Mouse (Mus musculus): ENCODE measurements around the gene Gcnt2. TPM values are rescaled to one million over a fixed set of nuclear protein-coding genes. Genes with fewer than 3 reads are reported as not detected.
"Not testable (repeated sequence)": the region's sequence is repeated elsewhere in the genome, so short reads cannot be mapped to it uniquely, and the experiment has no call there.

Gcnt2 gene
- polyA plus RNA-seq, 1 experiment = 57.5 TPM

GRCm38 (mm10) chr13:40885935-40886642 is 26.5 kb downstream of the Gcnt2 start:
- Histone ChIP-seq H3K9ac (ENCODE audit: low read depth, poor library complexity, severe bottlenecking) (peak overlapping the region; percentile 82), H3K4me3 (ENCODE audit: low read depth, low read length) (no peak overlapping the region), H3K27ac (ENCODE audit: insufficient read depth, low read length) (peak overlapping the region; percentile 99), H3K9me3 (replicated peaks; ENCODE audit: control insufficient read depth, insufficient read depth, low read length, poor library complexity, severe bottlenecking) (no peaks in the 10 kb centered on the region), H3K36me3 (ENCODE audit: control insufficient read depth, insufficient read depth, low read length, poor library complexity, severe bottlenecking) (peaks cover 6% of the 10 kb centered on the region; the same call in 1 of the 2 replicates), H3K27me3 (ENCODE audit: control insufficient read depth, insufficient read depth, low read length, poor library complexity, severe bottlenecking) (no peaks in the 10 kb centered on the region), H3K4me1 (ENCODE audit: control insufficient read depth, insufficient read depth, low read length) (peaks cover 2% of the 10 kb centered on the region)
- TF ChIP-seq POLR2A (IDR thresholded peaks at IDR 0.05; ENCODE audit: insufficient read depth, low read length) (no peak), EP300 (IDR thresholded peaks at IDR 0.05; ENCODE audit: insufficient read depth, low read depth, low read length) (no peak), CTCF (IDR thresholded peaks at IDR 0.05; ENCODE audit: low read depth, low read length) (no peak)

GRCm38 (mm10) chr13:40886643-40887381 is 27.3 kb downstream of the Gcnt2 start:
- Histone ChIP-seq H3K9me3 (replicated peaks; ENCODE audit: control insufficient read depth, insufficient read depth, low read length, poor library complexity, severe bottlenecking) (no peaks in the 10 kb centered on the region), H3K36me3 (ENCODE audit: control insufficient read depth, insufficient read depth, low read length, poor library complexity, severe bottlenecking) (peaks cover 8% of the 10 kb centered on the region), H3K4me1 (ENCODE audit: control insufficient read depth, insufficient read depth, low read length) (peaks cover 2% of the 10 kb centered on the region), H3K4me3 (ENCODE audit: low read depth, low read length) (peak overlapping the region; percentile 84), H3K27me3 (ENCODE audit: control insufficient read depth, insufficient read depth, low read length, poor library complexity, severe bottlenecking) (no peaks in the 10 kb centered on the region), H3K9ac (ENCODE audit: low read depth, poor library complexity, severe bottlenecking) (peak overlapping the region; percentile 82), H3K27ac (ENCODE audit: insufficient read depth, low read length) (peak overlapping the region; percentile 99)
- peak; percentile 82 for TF ChIP-seq EP300 (IDR thresholded peaks at IDR 0.05; ENCODE audit: insufficient read depth, low read depth, low read length)
- peak; percentile 15 for TF ChIP-seq POLR2A (IDR thresholded peaks at IDR 0.05; ENCODE audit: insufficient read depth, low read length)
- TF ChIP-seq CTCF (IDR thresholded peaks at IDR 0.05; ENCODE audit: low read depth, low read length) = no peak

- H3K27ac ChIP-seq (ENCODE audit: insufficient read depth, low read length) = no peak overlapping the region
- TF ChIP-seq EP300 (IDR thresholded peaks at IDR 0.05; ENCODE audit: insufficient read depth, low read depth, low read length) (no peak), POLR2A (IDR thresholded peaks at IDR 0.05; ENCODE audit: insufficient read depth, low read length) (no peak), CTCF (IDR thresholded peaks at IDR 0.05; ENCODE audit: low read depth, low read length) (no peak)
- no peaks in the 10 kb centered on the region for H3K27me3 ChIP-seq (ENCODE audit: control insufficient read depth, insufficient read depth, low read length, poor library complexity, severe bottlenecking)
- peak overlapping the region; percentile 22 for H3K4me3 ChIP-seq (ENCODE audit: low read depth, low read length)
- H3K36me3 ChIP-seq (ENCODE audit: control insufficient read depth, insufficient read depth, low read length, poor library complexity, severe bottlenecking) = peaks cover 22% of the 10 kb centered on the region
- H3K4me1 ChIP-seq (ENCODE audit: control insufficient read depth, insufficient read depth, low read length) = no peaks in the 10 kb centered on the region
- peak overlapping the region; percentile 57 for H3K9ac ChIP-seq (ENCODE audit: low read depth, poor library complexity, severe bottlenecking)
- H3K9me3 ChIP-seq (replicated peaks; ENCODE audit: control insufficient read depth, insufficient read depth, low read length, poor library complexity, severe bottlenecking) = no peaks in the 10 kb centered on the region
Observed at GRCm38 (mm10) chr13:40890595-40890994, 31.0 kb downstream of the Gcnt2 start.

- H3K27ac ChIP-seq (ENCODE audit: insufficient read depth, low read length); H3K9me3 ChIP-seq (replicated peaks; ENCODE audit: control insufficient read depth, insufficient read depth, low read length, poor library complexity, severe bottlenecking); H3K27me3 ChIP-seq (ENCODE audit: control insufficient read depth, insufficient read depth, low read length, poor library complexity, severe bottlenecking); H3K9ac ChIP-seq (ENCODE audit: low read depth, poor library complexity, severe bottlenecking); H3K4me1 ChIP-seq (ENCODE audit: control insufficient read depth, insufficient read depth, low read length); H3K4me3 ChIP-seq (ENCODE audit: low read depth, low read length): not testable (repeated sequence)
- H3K36me3 ChIP-seq (ENCODE audit: control insufficient read depth, insufficient read depth, low read length, poor library complexity, severe bottlenecking) = peaks cover 30% of the 10 kb centered on the region
Observed at GRCm38 (mm10) chr13:40891369-40891768, 31.8 kb downstream of the Gcnt2 start.

GRCm38 (mm10) chr13:40892043-40892442 is 32.5 kb downstream of the Gcnt2 start:
- Histone ChIP-seq H3K4me1 (ENCODE audit: control insufficient read depth, insufficient read depth, low read length) (no peaks in the 10 kb centered on the region), H3K9ac (ENCODE audit: low read depth, poor library complexity, severe bottlenecking) (no peak overlapping the region), H3K27ac (ENCODE audit: insufficient read depth, low read length) (0 out of 2 replicates have a peak overlapping the region, but pooled peaks have one; percentile 36), H3K9me3 (replicated peaks; ENCODE audit: control insufficient read depth, insufficient read depth, low read length, poor library complexity, severe bottlenecking) (no peaks in the 10 kb centered on the region), H3K36me3 (ENCODE audit: control insufficient read depth, insufficient read depth, low read length, poor library complexity, severe bottlenecking) (peaks cover 33% of the 10 kb centered on the region), H3K4me3 (ENCODE audit: low read depth, low read length) (no peak overlapping the region), H3K27me3 (ENCODE audit: control insufficient read depth, insufficient read depth, low read length, poor library complexity, severe bottlenecking) (no peaks in the 10 kb centered on the region)
- TF ChIP-seq CTCF (IDR thresholded peaks at IDR 0.05; ENCODE audit: low read depth, low read length) (no peak), POLR2A (IDR thresholded peaks at IDR 0.05; ENCODE audit: insufficient read depth, low read length) (no peak), EP300 (IDR thresholded peaks at IDR 0.05; ENCODE audit: insufficient read depth, low read depth, low read length) (no peak)

- no peak for TF ChIP-seq POLR2A (IDR thresholded peaks at IDR 0.05; ENCODE audit: insufficient read depth, low read length)
- no peak for TF ChIP-seq CTCF (IDR thresholded peaks at IDR 0.05; ENCODE audit: low read depth, low read length)
- TF ChIP-seq EP300 (IDR thresholded peaks at IDR 0.05; ENCODE audit: insufficient read depth, low read depth, low read length) = no peak
- no peak overlapping the region for H3K9ac ChIP-seq (ENCODE audit: low read depth, poor library complexity, severe bottlenecking)
- 0 out of 2 replicates have a peak overlapping the region, but pooled peaks have one; percentile 23 for H3K27ac ChIP-seq (ENCODE audit: insufficient read depth, low read length)
- H3K4me1 ChIP-seq (ENCODE audit: control insufficient read depth, insufficient read depth, low read length) = no peaks in the 10 kb centered on the region
- H3K36me3 ChIP-seq (ENCODE audit: control insufficient read depth, insufficient read depth, low read length, poor library complexity, severe bottlenecking) = peaks cover 33% of the 10 kb centered on the region
- H3K4me3 ChIP-seq (ENCODE audit: low read depth, low read length) = no peak overlapping the region
- H3K9me3 ChIP-seq (replicated peaks; ENCODE audit: control insufficient read depth, insufficient read depth, low read length, poor library complexity, severe bottlenecking) = no peaks in the 10 kb centered on the region
- H3K27me3 ChIP-seq (ENCODE audit: control insufficient read depth, insufficient read depth, low read length, poor library complexity, severe bottlenecking) = no peaks in the 10 kb centered on the region
Observed at GRCm38 (mm10) chr13:40892547-40892946, 33.0 kb downstream of the Gcnt2 start.

Data from ES-Bruce4 (cell line).